Mouse (Mus musculus): Measurements from ENCODE around the gene Creg2.
"Not testable (repeated sequence)": the region's sequence is repeated elsewhere in the genome, so short reads cannot be mapped to it uniquely, and the experiment has no call there.

Gene Creg2

DNA sequence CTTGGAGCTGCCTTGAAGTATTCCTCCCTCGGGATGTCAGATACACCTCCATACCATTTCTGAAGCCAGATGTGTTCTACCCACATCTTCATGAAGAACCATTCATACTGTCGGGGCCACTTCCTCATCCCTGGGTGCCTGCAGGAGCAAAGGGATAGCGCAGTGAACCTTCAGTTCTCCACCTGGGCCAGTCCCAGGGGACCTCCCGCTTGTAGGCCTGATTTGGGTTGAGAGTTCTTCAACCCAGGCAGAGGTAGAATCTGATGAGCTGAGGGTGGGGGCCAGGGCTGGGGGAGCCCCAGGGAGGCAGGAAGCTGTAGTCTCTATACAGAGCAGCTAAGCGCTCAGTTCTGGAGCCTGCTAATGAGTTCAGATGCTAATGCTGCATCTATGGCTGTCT lies 28.2 kb downstream of the Creg2 start:
- CTCF ChIA-PET: interaction anchor here in 1 of 4 experiments (1.0 kb wide), 1 partner anchor 9 kb away, joined by 3 read pairs; no protein-coding TSS in a partner anchor
- POLR2A ChIA-PET: interaction anchor here in 1 of 4 experiments (0.8 to 1.3 kb wide), 2 partner anchors 37 to 46 kb away, joined by 3 read pairs; partner anchors contain the start of gene Rnf149

DNA sequence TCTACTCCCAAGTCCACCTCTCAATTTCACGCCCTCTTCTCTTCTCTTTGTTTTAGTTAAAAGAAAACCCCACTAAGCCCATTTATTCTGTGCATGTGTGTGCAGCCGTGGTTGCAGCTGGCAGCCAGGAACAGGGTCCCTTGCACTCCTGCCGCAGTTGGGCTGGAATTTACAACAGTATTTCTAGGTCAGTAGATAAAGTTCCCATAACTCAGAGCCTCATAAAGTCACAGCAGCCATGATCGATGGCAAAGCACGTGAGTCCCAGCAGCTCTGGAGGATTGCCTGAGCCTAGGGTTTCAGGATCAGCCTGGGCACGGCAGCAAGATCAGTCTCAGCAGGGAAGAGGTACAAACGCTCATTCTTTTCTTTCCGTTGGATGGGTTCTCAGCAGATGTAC lies 32.8 kb downstream of the Creg2 start:
- ChIA-PET CTCF (no interaction called here), POLR2A (interaction anchor here in 1 of 4 experiments (0.5 kb wide), 1 partner anchor 10 kb away, joined by 5 read pairs; no protein-coding TSS in a partner anchor)

GRCm38 (mm10) chr1:39615526-39615925 lies 35.7 kb downstream of the Creg2 start:
- CTCF ChIA-PET: interaction anchor here in 2 of 4 experiments (0.6 to 0.7 kb wide), 3 partner anchors 34 to 762 kb away, joined by 3 to 8 read pairs (median 6); no protein-coding TSS in a partner anchor
- POLR2A ChIA-PET: interaction anchor here in 2 of 4 experiments (0.7 to 0.8 kb wide), 2 partner anchors 41 to 345 kb away, joined by 3 to 4 read pairs; no protein-coding TSS in a partner anchor

- CTCF ChIA-PET: interaction anchor here (0.6 to 1.4 kb wide), 15 partner anchors 8 to 1947 kb away, joined by 3 to 11 read pairs (median 3); no protein-coding TSS in a partner anchor
- POLR2A ChIA-PET: interaction anchor here in 2 of 4 experiments (0.6 to 1.1 kb wide), 8 partner anchors 9 to 1082 kb away, joined by 3 to 8 read pairs (median 3); partner anchors contain the start of gene Rnf149 (in 1 of the 2)
Observed at GRCm38 (mm10) chr1:39614462-39615279, 36.6 kb downstream of the Creg2 start.

GRCm38 (mm10) chr1:39613061-39613460 lies 38.2 kb downstream of the Creg2 start:
- POLR2A ChIA-PET: no interaction called here
- CTCF ChIA-PET: no interaction called here

- CTCF ChIA-PET: no interaction called here
- POLR2A ChIA-PET: no interaction called here
Observed at GRCm38 (mm10) chr1:39612491-39612890, 38.8 kb downstream of the Creg2 start.

DNA sequence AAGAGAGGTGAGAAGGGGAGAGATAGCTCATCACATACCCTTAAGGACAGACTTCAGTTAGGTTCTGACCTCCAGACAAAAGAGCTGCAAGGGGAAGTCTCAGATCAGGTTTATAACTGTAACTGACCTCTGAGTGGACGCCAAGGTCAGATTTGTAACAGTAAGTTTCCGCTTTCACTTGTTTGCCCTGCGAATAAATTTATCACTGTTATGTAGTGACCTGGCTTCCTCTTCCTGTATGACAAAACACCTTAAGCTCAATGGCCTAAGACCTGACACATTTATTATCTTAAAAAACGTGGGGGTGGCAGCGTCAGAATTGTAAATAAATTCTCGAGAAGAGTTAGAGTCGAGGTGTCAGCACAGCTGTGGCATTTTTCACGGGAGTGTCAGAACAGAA lies 42.7 kb downstream of the Creg2 start:
- CTCF ChIA-PET: interaction anchor here in 1 of 4 experiments (1.3 kb wide), 1 partner anchor 112 kb away, joined by 3 read pairs; the partner anchor contains the start of gene Rfx8
- POLR2A ChIA-PET: interaction anchor here in 1 of 4 experiments (0.7 kb wide), 1 partner anchor 259 kb away, joined by 3 read pairs; no protein-coding TSS in a partner anchor

- ChIA-PET CTCF (no interaction called here), POLR2A (no interaction called here)
Observed at GRCm38 (mm10) chr1:39602477-39602876, 48.8 kb downstream of the Creg2 start.

DNA sequence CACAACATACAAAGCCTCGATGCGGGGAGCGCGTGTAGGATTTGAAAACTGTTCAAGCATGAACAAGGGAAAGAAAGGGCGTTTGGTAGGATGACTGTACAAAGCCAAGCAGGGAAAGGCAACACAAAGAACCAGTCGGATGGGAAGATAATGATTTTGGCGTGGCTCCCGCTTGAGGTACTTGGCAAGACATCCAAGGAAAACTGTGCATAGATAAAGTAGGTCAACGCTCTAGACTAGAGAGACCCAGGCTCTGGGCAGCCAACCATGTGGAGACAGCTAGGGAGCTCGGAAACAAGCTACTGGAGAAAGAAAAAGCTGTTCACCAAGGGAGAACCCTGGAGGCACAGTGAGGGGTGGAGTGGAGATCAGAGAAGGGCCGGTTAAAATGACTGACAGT lies 52.5 kb downstream of the Creg2 start:
- POLR2A ChIA-PET: no interaction called here
- CTCF ChIA-PET: no interaction called here

GRCm38 (mm10) chr1:39597135-39597534 lies 54.1 kb downstream of the Creg2 start:
- CTCF ChIA-PET: interaction anchor here in 1 of 4 experiments (0.7 kb wide), 1 partner anchor 45 kb away, joined by 3 read pairs; no protein-coding TSS in a partner anchor
- POLR2A ChIA-PET: interaction anchor here in 1 of 4 experiments (1.0 to 1.7 kb wide), 4 partner anchors 9 to 21 kb away, joined by 3 to 6 read pairs (median 4); no protein-coding TSS in a partner anchor

GRCm38 (mm10) chr1:39593836-39594235 lies 57.4 kb downstream of the Creg2 start:
- CTCF ChIA-PET: no interaction called here
- POLR2A ChIA-PET: no interaction called here

DNA sequence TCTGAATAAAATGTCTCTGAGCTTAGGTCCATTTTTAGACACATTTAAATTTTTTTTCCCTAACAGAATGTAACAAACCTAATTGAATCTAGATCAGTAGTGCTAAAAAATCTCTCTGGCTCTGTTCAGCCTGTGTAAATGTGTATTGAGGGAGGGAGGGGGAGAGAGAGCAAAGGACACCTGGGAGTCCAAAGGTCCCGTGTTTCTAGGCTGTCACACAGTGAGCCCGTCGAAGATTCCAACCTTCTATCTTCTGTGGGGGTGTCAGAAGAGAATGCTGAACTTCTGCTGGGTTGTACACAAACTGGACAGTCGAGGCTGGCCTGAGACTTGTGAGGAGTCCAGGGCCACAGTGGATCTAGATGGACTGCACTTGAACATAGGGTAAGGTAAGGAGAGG lies 59.2 kb downstream of the Creg2 start:
- CTCF ChIA-PET: interaction anchor here in 1 of 4 experiments (0.6 kb wide), 1 partner anchor 56 kb away, joined by 3 read pairs; no protein-coding TSS in a partner anchor
- POLR2A ChIA-PET: no interaction called here

DNA sequence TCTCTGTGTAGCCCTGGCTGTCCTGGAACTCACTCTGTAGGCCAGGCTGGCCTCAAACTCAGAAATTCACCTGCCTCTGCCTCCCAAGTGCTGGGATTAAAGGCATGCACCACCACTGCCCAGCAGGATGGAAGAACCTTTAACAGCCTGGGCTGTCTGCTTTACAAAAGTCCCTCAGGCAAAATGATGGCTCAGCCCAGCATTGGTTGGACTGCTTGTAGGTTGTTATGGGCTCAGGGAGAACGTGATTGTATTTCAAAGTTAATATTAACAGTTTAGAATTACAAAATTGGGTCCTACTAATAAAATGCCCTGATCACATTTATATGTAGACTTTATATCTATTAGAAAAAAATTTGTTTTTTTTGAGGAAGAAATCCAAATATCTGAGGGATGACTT lies 59.7 kb downstream of the Creg2 start:
- POLR2A ChIA-PET, CTCF ChIA-PET: not testable (repeated sequence)

- ChIA-PET POLR2A (no interaction called here), CTCF (no interaction called here)
Observed at GRCm38 (mm10) chr1:39590193-39590592, 61.1 kb downstream of the Creg2 start.

- ChIA-PET POLR2A (interaction anchor here in 1 of 4 experiments (0.5 to 1.1 kb wide), 2 partner anchors 11 to 454 kb away, joined by 3 to 5 read pairs; no protein-coding TSS in a partner anchor), CTCF (no interaction called here)
Observed at GRCm38 (mm10) chr1:39585416-39585815, 65.9 kb downstream of the Creg2 start.

DNA sequence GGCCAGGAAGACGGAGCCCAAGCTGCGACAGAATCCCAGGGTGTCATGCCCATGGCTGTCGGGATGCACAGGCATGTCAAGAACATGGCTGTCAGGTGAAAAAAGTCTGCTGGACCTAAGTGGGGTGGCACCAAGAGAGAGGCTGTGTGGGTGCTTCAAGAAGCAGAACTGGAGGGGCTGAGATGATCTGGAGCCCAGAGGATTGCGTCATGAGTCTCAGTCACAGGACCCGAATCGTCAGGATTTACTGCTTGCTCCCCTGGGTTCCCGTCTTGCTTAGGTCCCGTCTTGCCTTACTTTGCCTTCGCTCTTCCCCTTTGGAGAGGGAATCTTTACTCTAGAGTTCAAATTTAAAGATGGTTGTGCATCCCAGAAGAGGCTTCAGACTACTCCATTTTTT lies 68.1 kb downstream of the Creg2 start:
- ChIA-PET CTCF (interaction anchor here in 1 of 4 experiments (0.6 kb wide), 1 partner anchor 103 kb away, joined by 4 read pairs; no protein-coding TSS in a partner anchor), POLR2A (no interaction called here)

DNA sequence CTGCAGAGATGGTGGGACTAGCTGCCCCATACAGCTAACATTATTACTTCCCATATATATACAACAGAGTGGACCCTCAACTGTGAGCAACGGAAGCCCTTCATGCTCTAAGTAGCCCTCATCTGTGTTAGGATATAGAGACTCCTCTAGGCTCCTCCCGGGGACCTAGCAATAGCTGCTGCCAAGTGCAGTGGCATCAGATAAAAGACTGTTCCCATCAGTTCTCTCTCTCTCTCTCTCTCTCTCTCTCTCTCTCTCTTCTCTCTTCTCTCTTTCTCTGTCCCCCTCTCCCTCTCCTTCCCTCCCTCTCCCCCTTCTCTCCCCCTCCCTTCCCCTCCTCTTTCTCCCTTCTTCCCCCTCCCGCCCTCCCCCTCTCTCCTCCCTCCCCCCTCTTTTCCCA lies 70.1 kb downstream of the Creg2 start:
- POLR2A ChIA-PET: interaction anchor here in 1 of 4 experiments (1.2 to 9.2 kb wide), 2 partner anchors 15 to 16 kb away, joined by 3 to 69 read pairs; no protein-coding TSS in a partner anchor

GRCm38 (mm10) chr1:39579139-39579538 lies 72.1 kb downstream of the Creg2 start:
- ChIA-PET CTCF (interaction anchor here in 1 of 4 experiments (1.2 kb wide), 1 partner anchor 35 kb away, joined by 3 read pairs; no protein-coding TSS in a partner anchor), POLR2A (interaction anchor here in 1 of 4 experiments (1.3 to 9.2 kb wide), 3 partner anchors 13 to 28 kb away, joined by 4 to 69 read pairs (median 6); no protein-coding TSS in a partner anchor)

More for the DNA sequence above, 70.1 kb downstream of the Creg2 start:
- CTCF ChIA-PET: interaction anchor here in 2 of 4 experiments (0.6 to 0.7 kb wide), 2 partner anchors 83 to 268 kb away, joined by 3 to 4 read pairs; no protein-coding TSS in a partner anchor

DNA sequence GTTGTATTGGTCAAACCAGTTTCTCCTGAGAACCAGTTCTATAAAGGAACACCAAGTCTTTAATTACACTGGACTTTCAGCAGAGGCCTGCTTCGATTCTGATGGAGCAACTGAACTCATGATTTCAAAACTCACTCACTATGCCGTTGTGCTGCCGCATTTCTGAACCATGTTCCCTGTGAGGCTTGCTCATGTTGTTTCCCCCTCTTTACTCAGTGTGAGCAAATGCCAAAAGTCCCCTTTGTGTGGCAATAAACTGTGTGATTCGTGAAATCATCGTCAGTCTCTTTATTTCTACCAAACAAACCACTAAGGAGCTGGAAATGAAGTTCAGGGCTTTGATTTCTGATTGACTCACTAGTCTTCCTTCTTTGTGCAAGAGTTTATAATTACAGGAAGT lies 72.8 kb downstream of the Creg2 start:
- ChIA-PET CTCF (interaction anchor here in 1 of 4 experiments (1.2 kb wide), 1 partner anchor 36 kb away, joined by 3 read pairs; no protein-coding TSS in a partner anchor), POLR2A (interaction anchor here in 2 of 4 experiments (1.1 to 9.2 kb wide), 8 partner anchors 10 to 357 kb away, joined by 3 to 69 read pairs (median 3); no protein-coding TSS in a partner anchor)

All from embryonic stem cell, embryonic (primary cell).